Mouse (Mus musculus): Measurements from ENCODE around the gene Prkcg. TPM values are rescaled to one million over a fixed set of nuclear protein-coding genes. Genes with fewer than 3 reads are reported as not detected.

Prkcg gene
- polyA plus RNA-seq, 1 experiment from 2014 or later: 0.36 TPM

DNA sequence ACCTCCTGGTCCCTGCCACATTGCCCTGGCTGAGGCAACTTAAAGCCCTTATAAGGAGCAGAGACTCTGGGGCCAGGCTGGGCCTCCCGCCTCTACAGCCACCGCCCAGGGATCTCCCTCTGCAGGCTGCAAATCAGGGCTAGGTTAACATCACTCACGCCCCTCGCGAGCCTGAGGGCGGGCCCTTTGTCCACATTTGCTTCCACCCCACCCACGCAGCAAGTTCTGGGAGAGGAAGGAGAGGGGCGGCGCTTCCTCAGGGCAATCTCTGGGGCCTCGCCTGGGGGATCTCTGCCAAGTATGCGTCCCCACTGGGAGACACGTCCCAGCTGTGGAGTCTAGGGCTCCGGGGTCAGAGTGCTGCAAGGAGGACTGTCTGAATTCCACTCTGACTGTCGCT is 3.8 kb downstream of the Prkcg start:
- Histone ChIP-seq H3K27ac (replicated peaks) (peak overlapping the region; percentile 89), H3K4me1 (peaks cover 45% of the 10 kb centered on the region), H3K9me3 (no peaks in the 10 kb centered on the region), H3K27me3 (replicated peaks; ENCODE audit: low read depth, poor library complexity, severe bottlenecking) (no peaks in the 10 kb centered on the region), H3K4me3 (peak overlapping the region; percentile 56), H3K36me3 (replicated peaks) (peaks cover 36% of the 10 kb centered on the region)
- WGBS: 3% methylated on average over 14 of the region's 14 CpGs
- DNase-seq (ENCODE audit: low spot score): peak; percentile 83

DNA sequence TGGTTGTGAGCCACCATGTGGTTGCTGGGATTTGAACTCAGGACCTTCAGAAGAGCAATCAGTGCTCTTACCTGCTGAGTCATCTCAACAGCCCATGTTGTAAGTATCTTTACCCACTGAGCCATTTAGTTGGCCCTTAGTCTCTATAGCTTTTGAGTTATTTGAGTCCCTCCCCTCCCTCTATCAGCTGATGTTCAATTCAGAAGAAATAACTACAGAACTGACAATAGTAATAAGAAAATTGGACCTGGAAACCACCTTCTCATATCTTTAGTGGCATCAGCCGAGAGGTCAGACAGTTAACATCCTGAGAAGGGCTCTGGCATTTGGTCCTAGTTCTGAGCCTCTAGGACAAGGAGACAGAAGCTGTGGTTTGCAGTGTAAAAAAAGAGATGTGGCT is 5.8 kb downstream of the Prkcg start:
- H3K27ac ChIP-seq (replicated peaks): no peak overlapping the region
- WGBS: 91% methylated on average over 1 of the region's 1 CpGs
- H3K4me1 ChIP-seq: peaks cover 35% of the 10 kb centered on the region

DNA sequence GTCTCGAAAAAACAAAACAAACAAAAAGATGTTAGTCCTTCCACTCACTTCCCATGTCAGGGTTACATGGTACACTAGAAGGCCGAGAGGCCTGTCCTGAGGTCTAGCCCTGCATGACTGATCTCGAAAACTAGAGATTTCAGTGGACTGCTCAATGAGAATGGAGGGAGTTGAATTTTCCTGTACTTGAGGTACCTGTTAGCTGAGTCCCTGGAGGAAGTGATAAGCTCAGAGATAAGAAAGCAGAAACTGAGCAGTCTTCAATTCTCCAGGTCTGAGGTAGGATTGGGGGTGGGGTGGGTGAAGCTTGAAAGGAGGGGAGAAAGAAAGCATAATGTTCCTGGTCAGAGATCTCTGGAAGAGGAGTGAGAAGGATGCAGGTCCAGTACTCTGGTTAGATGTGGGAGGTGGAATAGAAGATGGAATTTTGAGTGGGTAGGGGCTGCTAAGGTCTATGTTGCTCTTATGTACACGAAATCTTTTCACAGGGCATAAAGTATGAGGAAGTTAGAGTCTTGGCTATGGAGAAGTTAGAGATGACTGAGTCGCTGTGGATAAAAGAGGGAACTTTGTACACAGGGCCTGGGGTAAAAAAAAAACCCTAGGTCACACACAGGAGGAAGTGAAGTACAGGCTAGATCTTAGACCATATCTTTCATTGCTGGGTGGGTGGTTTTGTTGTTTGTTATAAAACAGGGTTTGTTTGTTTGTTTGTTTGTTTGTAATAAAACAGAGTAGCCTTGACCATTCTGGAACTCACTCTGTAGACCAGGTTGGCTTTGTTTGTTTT is 6.5 kb downstream of the Prkcg start:
- no peak overlapping the region for H3K27ac ChIP-seq (replicated peaks)
- no peaks in the 10 kb centered on the region for H3K9me3 ChIP-seq
- no peak overlapping the region for H3K4me3 ChIP-seq
- H3K27me3 ChIP-seq (replicated peaks; ENCODE audit: low read depth, poor library complexity, severe bottlenecking): peaks cover 10% of the 10 kb centered on the region
- peaks cover 50% of the 10 kb centered on the region for H3K36me3 ChIP-seq (replicated peaks)
- WGBS: 89% methylated on average over 5 of the region's 5 CpGs
- no peak for DNase-seq (ENCODE audit: low spot score)
- peaks cover 27% of the 10 kb centered on the region for H3K4me1 ChIP-seq

More for the DNA sequence above, 5.8 kb downstream of the Prkcg start:
- Histone ChIP-seq H3K9me3 (no peaks in the 10 kb centered on the region), H3K27me3 (replicated peaks; ENCODE audit: low read depth, poor library complexity, severe bottlenecking) (peaks cover 3% of the 10 kb centered on the region; the same call in 1 of the 2 replicates), H3K4me3 (no peak overlapping the region), H3K36me3 (replicated peaks) (peaks cover 48% of the 10 kb centered on the region)
- no peak for DNase-seq (ENCODE audit: low spot score)

DNA sequence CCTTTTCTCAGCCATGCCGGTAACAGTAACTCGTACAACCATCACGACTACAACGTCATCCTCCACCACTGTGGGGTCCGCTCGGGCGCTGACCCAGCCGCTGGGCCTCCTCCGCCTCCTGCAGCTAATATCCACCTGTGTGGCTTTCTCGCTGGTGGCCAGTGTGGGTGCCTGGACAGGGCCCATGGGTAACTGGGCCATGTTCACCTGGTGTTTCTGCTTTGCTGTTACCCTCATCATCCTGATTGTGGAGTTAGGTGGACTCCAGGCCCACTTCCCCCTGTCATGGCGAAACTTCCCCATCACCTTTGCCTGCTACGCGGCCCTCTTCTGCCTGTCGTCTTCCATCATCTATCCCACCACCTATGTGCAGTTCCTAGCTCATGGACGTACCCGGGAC is 7.7 kb downstream of the Prkcg start:
- 94% methylated on average over 16 of the region's 16 CpGs for WGBS
- Histone ChIP-seq H3K4me1 (peaks cover 18% of the 10 kb centered on the region), H3K36me3 (replicated peaks) (peaks cover 50% of the 10 kb centered on the region), H3K27ac (replicated peaks) (no peak overlapping the region), H3K9me3 (no peaks in the 10 kb centered on the region), H3K4me3 (no peak overlapping the region), H3K27me3 (replicated peaks; ENCODE audit: low read depth, poor library complexity, severe bottlenecking) (peaks cover 22% of the 10 kb centered on the region)
- DNase-seq (ENCODE audit: low spot score): no peak

DNA sequence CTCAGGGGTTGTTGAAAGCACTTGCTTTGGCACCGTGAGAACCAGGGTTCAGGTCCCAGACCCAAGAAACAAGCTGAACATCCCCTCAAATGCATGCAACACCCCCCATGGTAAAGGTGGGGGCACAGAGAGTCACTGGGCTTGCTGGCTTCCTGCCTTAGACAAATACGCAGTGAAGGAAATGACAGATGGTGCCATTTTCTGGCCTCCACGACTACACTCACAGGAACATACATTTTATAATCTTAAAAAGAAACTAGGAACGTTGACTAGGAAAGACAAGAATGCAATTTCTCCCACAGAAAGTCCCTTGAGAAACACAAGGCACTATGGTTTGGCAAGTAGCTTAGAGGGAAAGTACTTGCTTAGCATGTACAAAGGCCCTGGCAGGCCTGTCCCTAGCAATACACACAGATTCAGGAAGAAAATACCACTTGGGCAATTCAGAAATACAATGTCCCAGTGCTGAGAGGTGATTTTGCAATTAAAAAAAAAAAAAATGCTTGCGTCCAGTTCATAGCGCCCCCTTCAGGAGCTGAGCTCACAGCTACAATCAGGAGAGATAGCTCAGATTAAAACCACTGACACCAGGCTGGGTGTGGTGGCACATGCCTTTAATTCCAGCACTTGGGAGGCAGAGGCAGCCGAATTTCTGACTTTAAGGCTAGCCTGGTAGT is 11.1 kb downstream of the Prkcg start:
- Histone ChIP-seq H3K36me3 (replicated peaks) (peaks cover 39% of the 10 kb centered on the region), H3K27ac (replicated peaks) (no peak overlapping the region), H3K4me3 (no peak overlapping the region), H3K27me3 (replicated peaks; ENCODE audit: low read depth, poor library complexity, severe bottlenecking) (peaks cover 56% of the 10 kb centered on the region), H3K9me3 (no peaks in the 10 kb centered on the region), H3K4me1 (peaks cover 33% of the 10 kb centered on the region)
- no peak for DNase-seq (ENCODE audit: low spot score)
- 57% methylated on average over 7 of the region's 7 CpGs for WGBS

DNA sequence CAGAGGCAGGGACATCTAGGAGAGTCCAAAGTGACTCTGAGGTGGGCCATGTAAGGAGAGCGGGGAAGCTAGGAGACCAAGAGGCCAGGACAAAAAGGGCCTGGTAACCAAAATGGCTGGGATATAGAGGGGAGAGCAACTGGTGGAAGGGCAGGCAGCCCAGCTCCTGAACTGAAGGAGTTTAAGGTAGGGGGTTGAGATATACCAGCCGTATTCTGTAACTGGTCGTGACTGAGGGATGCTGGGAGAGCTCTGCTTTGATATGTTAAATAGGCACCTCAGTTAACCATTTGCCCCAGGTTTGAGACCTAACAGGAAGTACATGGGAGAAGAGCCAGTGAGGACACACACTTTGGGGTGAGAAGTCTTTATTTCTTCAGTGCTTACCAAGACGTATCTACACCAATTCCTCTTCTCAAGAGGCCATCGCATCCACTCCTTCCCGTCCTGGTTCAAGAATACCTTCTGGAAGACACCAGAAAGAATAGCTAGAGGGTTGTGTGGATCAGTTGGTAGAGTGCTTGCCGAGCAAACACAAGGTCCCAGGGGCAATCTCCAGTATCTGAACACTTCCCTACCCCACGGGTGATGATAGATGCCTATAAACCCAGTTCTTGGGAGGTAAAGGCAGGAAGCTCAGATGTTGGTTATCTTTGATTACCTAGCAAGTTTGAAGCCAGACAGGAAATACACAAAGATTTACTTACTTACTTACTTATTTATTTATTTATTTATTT is 12.1 kb downstream of the Prkcg start:
- Histone ChIP-seq H3K9me3 (no peaks in the 10 kb centered on the region), H3K27ac (replicated peaks) (no peak overlapping the region), H3K4me3 (no peak overlapping the region), H3K4me1 (peaks cover 33% of the 10 kb centered on the region), H3K27me3 (replicated peaks; ENCODE audit: low read depth, poor library complexity, severe bottlenecking) (peaks cover 66% of the 10 kb centered on the region), H3K36me3 (replicated peaks) (peaks cover 32% of the 10 kb centered on the region)
- no peak for DNase-seq (ENCODE audit: low spot score)
- 67% methylated on average over 8 of the region's 8 CpGs for WGBS

DNA sequence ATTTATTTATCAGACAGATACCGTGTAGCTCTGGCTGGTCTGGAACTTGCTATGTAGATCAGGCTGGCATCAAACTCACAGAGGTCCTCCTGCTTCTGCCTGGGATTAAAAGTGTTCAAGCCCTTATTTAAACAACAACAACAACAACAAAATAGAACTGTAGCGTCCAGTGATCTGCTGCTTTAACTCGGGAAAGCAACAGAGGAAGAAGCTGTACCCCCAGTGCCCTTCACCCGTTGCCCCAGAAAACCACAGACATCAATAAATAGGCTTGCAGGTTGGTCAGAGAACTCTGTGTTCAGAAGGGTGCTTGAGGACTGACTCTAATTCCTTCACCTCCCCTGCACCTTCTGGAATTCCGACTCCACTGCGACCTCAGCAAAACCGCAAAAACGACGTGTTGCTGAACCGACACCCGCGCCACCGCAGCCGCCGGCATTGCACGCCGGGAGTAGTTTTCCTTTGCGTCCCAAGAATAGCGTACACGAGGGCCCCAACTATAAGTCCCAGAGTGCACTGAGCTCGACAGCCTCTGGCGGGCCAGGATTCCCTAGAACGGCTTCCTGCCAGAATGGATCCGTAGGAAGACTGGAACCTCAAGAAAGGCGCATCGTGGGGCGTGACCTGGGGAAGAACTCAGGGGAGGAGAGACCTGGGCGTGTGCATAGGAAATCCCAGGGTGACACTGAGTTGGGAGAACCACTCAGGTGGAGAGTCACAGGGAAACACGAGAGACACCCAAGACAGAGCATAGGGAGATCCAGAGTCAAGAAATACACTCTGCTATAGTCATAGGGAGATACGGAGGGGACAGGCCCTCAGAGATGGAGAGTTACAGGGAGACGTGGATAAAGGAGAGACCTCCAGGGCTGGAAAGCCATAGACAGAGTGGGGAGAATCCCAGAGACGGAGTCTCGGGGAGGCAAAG is 12.9 kb downstream of the Prkcg start:
- H3K4me3 ChIP-seq: peak overlapping the region; percentile 55
- 6% methylated on average over 33 of the region's 33 CpGs for WGBS
- H3K9me3 ChIP-seq: no peaks in the 10 kb centered on the region

DNA sequence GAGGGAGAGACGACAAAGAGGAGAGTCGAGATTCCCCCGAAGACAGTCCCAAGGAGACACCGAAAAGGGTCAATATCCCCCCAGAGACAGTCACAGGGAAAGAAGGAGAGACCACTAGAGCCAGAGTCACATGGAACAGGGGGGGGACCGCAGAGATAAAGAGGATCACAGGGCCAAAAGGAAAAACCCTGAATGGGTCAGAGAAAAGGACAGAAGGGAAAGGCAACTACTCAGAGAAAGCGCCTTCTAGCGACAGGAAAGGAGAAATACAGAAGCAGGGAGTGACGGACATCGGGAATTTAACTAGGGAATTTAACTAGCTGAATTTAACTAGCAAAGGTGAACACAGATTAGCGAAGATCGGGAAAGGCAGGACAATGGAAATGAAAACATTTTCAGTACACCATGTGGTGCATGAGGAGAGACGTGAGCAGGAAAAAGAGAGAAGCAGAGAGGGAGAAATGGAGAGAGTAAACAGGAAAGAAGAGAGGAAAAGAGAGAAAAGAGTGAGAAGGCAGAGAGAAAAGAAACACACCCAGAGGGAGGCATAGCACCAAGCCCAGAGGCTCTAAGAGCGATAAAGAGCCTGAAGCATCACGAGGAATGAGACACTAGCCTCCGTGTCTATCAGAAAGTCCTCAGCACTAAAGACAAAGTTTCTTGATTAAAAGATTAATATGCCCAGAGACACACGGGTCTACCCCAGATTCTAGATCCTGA is 13.7 kb downstream of the Prkcg start:
- WGBS: 2% methylated on average over 16 of the region's 16 CpGs
- peaks cover 72% of the 10 kb centered on the region for H3K27me3 ChIP-seq (replicated peaks; ENCODE audit: low read depth, poor library complexity, severe bottlenecking)
- H3K27ac ChIP-seq (replicated peaks): no peak overlapping the region
- H3K4me1 ChIP-seq: peaks cover 33% of the 10 kb centered on the region
- H3K36me3 ChIP-seq (replicated peaks): peaks cover 15% of the 10 kb centered on the region
- H3K4me3 ChIP-seq: peak overlapping the region; percentile 55
- no peaks in the 10 kb centered on the region for H3K9me3 ChIP-seq
- DNase-seq (ENCODE audit: low spot score): peak; percentile 27

More for the DNA sequence above, 12.9 kb downstream of the Prkcg start:
- peak; percentile 55 for DNase-seq (ENCODE audit: low spot score)
- H3K27me3 ChIP-seq (replicated peaks; ENCODE audit: low read depth, poor library complexity, severe bottlenecking): peaks cover 72% of the 10 kb centered on the region
- no peak overlapping the region for H3K27ac ChIP-seq (replicated peaks)
- H3K36me3 ChIP-seq (replicated peaks): peaks cover 24% of the 10 kb centered on the region
- peaks cover 33% of the 10 kb centered on the region for H3K4me1 ChIP-seq

DNA sequence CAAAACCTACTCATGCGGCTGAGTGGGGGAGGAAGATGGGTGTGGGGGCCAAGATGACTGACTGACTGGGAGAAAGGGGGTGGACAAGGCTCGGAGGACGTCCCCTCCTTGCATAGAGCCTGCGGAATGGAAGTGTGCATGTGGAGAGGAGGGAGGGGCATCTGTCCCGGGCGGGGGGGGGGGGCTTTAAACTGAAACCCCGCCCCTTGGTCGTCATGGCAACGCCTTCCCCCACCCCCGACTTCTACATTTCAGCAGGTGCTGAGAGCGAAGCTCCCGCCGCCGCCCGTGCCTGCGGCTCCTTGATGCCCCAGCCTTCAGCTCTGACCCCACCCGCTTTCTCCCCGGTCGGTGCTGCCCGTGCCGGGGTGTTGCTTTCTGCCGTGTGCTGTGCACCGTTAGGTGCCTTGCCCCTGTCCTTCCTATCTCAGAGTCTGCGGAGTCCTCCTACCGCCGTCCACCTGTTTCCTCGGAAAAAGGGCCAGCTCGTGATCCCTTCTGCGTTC is 14.3 kb downstream of the Prkcg start:
- Histone ChIP-seq H3K27me3 (replicated peaks; ENCODE audit: low read depth, poor library complexity, severe bottlenecking) (peaks cover 72% of the 10 kb centered on the region), H3K27ac (replicated peaks) (no peak overlapping the region), H3K4me1 (peaks cover 33% of the 10 kb centered on the region)

DNA sequence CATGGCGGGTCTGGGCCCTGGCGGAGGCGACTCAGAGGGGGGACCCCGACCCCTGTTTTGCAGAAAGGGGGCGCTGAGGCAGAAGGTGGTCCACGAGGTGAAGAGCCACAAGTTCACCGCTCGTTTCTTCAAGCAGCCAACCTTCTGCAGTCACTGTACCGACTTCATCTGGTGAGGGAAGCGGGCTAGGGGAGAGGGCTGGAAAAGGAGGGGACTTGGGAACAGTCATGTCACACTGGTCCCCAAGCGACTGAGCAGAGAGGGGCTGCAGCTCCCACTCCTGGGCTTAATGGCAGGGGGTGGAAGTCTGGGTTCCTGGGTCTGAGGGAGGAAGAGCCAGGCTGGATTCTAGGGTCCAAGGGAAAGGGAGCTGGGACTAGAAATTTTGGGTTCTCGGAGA is 14.8 kb downstream of the Prkcg start:
- Histone ChIP-seq H3K27me3 (replicated peaks; ENCODE audit: low read depth, poor library complexity, severe bottlenecking) (peaks cover 72% of the 10 kb centered on the region), H3K9me3 (no peaks in the 10 kb centered on the region), H3K4me3 (peak overlapping the region; percentile 55), H3K27ac (replicated peaks) (no peak overlapping the region), H3K36me3 (replicated peaks) (peaks cover 7% of the 10 kb centered on the region), H3K4me1 (peaks cover 33% of the 10 kb centered on the region)
- DNase-seq (ENCODE audit: low spot score): peak; percentile 39
- 5% methylated on average over 12 of the region's 12 CpGs for WGBS

More for the DNA sequence above, 14.3 kb downstream of the Prkcg start:
- Histone ChIP-seq H3K9me3 (no peaks in the 10 kb centered on the region), H3K4me3 (peak overlapping the region; percentile 55), H3K36me3 (replicated peaks) (peaks cover 9% of the 10 kb centered on the region)
- WGBS: 0% methylated on average over 29 of the region's 29 CpGs
- peak; percentile 69 for DNase-seq (ENCODE audit: low spot score)

DNA sequence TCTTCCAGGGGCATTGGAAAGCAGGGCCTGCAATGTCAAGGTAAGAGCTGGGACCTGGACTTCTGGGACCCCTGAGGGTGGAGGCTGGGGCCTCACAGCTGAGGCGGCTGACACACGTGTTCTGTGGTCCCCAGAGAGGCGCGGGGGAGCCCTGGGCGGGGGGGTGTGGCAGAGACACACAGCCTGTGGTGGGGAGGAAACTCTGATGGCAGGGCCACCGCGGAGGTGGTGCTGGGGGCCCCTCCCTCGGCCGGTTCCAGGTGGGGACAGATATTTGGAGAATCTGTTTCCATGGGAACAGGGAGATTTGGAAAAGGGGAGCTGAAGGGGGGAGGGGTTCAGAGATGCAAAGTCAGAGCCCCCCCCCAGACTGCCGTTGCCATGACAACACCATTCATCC is 15.3 kb downstream of the Prkcg start:
- peaks cover 33% of the 10 kb centered on the region for H3K4me1 ChIP-seq
- H3K9me3 ChIP-seq: no peaks in the 10 kb centered on the region
- H3K4me3 ChIP-seq: peak overlapping the region; percentile 55
- no peak overlapping the region for H3K27ac ChIP-seq (replicated peaks)
- 5% methylated on average over 10 of the region's 10 CpGs for WGBS
- peaks cover 72% of the 10 kb centered on the region for H3K27me3 ChIP-seq (replicated peaks; ENCODE audit: low read depth, poor library complexity, severe bottlenecking)
- DNase-seq (ENCODE audit: low spot score): peak; percentile 22
- H3K36me3 ChIP-seq (replicated peaks): peaks cover 7% of the 10 kb centered on the region
